Mouse (Mus musculus): ENCODE data around the gene Sept8.
A peak's percentile ranks its signal among the peaks of the same experiment; 100 is the strongest.

Sept8 gene

DNA sequence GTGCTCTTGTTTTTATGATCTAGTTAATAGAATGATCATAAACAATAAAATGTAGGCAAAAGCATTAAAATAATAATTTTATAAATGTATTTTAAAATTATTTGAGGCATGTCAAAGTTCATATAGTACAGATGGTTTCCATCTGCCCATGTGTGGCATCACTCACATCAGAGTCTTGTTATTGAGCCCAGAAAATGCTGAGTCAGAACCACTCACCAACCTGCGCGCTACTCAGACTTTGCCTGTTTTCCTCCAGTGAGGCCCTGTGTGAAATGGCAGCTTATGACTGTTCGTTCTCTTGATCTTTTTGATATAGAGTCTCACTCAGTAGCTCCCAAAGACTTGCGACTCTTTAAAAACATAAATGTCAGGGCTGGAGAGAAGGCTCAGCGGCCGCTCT lies 66.5 kb downstream of the Sept8 start:
- DNase-seq, result no peak

DNA sequence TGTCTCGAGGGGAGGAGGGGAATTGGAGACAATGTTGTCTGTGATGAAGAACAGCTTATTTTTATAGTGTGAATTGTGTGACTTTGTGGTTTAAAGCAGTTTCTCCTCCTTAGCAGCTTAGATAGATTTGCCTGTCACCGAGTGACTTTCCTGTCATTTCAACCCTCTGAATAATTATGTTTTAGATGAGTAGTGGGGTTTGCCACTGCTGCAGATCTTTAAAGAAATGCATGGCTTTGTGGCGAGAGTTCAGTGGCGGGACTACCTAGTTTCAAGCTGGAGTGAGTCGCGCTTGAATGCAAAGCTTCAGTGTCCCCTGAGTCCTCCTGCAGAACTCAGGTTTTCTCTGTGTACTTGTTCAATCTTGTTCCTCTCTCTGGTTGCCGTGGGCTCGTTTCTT lies 69.2 kb downstream of the Sept8 start:
- no peak for DNase-seq

DNA sequence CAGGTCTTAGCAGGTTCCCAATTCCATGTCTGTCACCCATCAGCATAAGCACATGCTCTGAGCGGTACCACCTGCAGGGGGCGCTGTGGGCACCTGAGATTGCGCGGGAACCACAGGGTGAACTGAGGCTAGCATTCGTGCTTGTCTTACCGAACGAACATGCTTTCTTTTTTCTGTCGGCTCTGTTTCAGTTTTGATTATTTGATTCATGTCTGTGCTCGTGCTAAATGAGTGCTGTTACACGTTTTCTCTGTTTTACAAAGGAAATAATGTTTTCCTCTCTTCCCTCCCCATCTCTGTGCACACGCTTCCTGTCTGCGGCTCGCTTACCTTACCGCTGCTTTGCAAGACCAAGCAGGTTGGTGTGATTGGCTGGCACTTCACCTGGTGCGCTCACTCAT lies 71.3 kb downstream of the Sept8 start:
- peak; percentile 63 for DNase-seq

DNA sequence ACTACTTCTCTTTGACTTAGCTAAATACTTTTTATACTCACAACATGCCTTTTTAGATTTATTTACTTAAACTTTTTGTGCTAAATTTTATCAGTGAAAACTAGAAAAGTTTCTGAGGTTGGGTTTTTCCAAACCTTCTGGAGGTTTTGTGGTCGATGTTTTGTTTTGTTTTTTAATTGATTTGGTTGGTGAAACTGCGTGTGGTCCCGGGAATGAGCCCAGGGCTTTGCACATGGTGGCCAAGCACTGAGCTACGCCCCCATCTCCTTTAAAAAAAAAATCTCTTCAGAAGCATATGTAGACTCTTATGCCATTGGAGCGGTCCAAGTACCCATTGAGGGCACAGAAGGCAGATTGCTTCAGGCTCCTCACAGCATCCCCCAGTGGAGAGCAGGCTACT lies 72.1 kb downstream of the Sept8 start:
- no peak for DNase-seq

Data from lung, postnatal 14 days (tissue).